Mouse (Mus musculus): Measurements from ENCODE around the gene Rgs9.

The Rgs9 gene

GRCm38 (mm10) chr11:109240126-109240525, 57.8 kb downstream of the Rgs9 start:
- no peak for DNase-seq (ENCODE audit: low spot score in 2 of 2)

DNA sequence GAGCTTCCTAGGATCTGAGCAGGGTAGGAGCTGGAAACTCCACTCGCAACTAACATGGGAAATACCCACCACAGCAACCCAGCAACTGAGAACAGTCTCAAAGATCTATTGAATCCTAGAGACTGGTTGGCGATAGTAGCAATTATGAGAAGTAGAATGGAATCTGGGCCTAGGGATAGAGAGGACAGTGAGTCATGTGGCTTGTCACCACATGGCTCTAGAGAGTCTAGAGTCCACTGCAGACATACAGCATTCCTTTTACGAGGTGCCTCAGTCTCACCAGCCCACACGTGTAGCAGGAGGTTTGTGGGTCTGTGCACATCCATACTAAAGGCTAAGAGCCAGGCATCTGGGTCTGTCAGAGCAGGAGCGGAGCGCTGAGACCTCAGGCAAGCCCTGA, 59.3 kb downstream of the Rgs9 start:
- no peak for DNase-seq (ENCODE audit: low spot score in 2 of 2)

- no peak for DNase-seq (ENCODE audit: low spot score in 2 of 2)
Measured at GRCm38 (mm10) chr11:109237796-109238195, 60.1 kb downstream of the Rgs9 start.

DNA sequence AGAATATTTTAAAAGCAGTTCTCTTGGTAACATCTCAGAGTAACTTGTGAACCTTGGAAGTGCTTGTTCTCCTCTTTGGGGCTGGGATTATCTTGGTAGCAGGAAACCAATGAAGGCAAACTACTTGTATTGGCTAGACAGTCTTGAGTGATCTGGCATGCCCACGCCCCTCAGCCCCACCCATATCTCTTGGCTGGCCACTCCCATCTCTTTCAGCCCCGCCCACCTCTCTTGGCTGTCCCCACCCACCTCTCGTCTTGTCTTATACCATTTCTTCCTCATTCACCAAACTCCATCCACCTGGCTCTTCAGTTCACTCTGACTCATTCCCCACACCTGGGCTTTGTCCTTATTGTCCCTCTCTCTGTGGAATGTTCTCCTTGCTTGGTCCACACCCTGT, 64.3 kb downstream of the Rgs9 start:
- no peak for DNase-seq (ENCODE audit: low spot score in 2 of 2)

DNA sequence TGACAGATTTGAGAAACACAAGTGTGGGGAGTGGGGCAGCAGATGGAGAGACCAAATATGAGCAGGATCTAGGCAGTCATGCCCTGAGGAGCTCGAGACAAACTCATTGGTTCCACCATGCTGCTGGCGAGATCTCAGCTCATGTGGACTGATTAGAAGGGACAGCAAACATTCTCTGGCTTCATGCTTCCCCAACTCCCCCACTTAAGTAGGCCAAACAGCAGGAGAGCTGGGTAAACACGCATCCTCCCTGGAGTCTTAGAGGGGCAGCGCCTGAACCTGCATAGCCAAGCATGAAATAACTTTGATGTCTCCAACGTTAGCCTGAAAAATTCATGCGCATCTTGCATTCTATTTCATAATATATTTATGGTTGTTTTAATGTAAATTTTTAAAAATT, 65.1 kb downstream of the Rgs9 start:
- no peak for DNase-seq (ENCODE audit: low spot score in 2 of 2)

- no peak for DNase-seq (ENCODE audit: low spot score in 2 of 2)
Measured at GRCm38 (mm10) chr11:109227139-109227538, 70.8 kb downstream of the Rgs9 start.

- no peak for DNase-seq (ENCODE audit: low spot score in 2 of 2)
Measured at GRCm38 (mm10) chr11:109221209-109222007, 76.5 kb downstream of the Rgs9 start.

DNA sequence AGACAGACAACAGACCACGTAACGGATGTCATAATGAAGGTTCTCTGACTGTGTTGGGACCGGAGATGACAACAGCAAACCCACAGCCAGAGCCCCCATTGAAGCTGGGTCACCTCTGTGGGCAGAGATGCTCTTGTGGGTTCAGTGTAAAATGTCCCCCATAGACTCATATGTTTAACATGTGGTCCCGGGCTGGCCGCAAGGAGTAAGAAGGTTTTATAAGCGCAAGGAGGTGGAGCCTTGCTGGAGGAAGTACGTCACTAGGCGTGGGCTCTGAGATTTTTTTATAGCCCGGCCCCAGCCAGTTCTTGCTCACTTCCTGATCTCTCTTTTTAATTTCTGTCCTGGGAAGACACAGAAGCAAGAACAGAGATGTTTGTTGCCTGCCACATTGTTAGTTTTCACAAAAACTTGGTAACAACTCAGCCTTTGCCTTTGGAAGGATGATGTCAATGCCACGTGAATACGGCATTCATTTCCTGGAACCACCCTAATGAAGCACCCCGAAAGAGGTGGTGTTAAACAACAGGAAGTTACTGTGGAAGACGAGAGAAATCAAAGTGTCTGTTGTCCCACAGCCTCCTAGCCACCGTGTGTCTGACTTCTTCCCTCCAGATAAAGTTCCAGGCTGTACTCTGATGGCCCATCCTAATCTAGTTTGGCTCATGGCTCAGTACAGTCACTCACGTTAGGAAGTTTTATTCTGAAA, 79.1 kb downstream of the Rgs9 start:
- no peak for DNase-seq (ENCODE audit: low spot score in 2 of 2)

GRCm38 (mm10) chr11:109217827-109218536, 79.9 kb downstream of the Rgs9 start:
- no peak for DNase-seq (ENCODE audit: low spot score in 2 of 2)

DNA sequence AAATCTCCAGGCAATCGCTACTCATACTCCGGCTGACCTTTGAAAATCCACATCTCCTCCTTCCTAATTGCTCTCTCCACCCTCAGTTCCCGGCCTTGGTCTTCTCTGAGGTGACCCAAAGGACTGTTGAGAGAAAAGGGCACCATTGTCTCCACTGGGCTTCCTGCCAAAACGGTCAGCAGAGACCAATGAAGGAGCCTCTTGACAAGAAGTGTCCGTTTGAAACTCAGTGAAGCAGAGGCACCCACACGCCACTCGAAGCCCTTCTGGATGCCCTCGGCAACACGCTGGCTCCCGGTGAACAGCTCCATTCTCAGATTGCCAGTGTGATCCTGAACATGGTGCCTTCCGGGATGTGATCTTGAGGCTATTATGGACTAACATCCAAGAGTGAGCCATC, 87.2 kb downstream of the Rgs9 start:
- no peak for DNase-seq (ENCODE audit: low spot score in 2 of 2)

DNA sequence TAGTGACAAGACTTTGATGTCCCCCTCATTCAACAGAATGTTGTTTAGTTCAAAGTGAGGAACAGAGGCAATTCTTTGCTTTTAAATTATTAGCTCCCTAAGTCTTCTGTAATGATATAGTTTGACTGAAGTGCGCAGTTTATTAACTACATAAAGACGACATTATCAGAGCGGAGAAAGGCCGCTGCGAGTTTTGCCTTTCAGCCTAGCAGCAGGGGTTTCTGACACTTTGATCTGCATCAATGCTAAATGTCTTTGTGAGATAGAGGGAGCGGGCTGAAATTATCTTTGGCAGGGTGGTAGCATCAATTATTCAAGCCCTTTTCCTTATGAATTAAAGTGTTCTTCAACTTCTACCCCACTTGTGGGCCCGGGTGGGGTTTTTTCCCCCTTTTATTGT, 87.6 kb downstream of the Rgs9 start:
- no peak for DNase-seq (ENCODE audit: low spot score in 2 of 2)

GRCm38 (mm10) chr11:109206732-109207131, 91.2 kb downstream of the Rgs9 start:
- DNase-seq (ENCODE audit: low spot score in 2 of 2) = no peak

DNA sequence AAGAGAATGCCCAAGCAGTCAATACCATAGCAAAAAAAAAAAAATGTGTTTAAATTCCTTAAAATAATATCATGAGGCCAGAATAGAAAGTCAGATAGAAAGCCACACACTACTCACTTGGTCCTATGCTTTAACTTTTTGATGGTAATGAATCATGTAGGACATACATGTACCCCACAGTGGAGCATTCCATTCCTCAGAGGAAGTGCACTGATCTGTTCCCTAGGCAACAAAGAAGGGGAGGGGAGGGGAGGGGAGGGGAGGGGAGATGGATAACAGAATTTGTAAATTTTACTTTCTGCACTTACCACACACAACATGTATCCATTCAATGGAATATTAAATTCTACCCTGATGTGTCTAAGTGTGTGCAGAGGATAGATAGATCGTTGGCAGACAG, 91.9 kb downstream of the Rgs9 start:
- no peak for DNase-seq (ENCODE audit: low spot score in 2 of 2)

DNA sequence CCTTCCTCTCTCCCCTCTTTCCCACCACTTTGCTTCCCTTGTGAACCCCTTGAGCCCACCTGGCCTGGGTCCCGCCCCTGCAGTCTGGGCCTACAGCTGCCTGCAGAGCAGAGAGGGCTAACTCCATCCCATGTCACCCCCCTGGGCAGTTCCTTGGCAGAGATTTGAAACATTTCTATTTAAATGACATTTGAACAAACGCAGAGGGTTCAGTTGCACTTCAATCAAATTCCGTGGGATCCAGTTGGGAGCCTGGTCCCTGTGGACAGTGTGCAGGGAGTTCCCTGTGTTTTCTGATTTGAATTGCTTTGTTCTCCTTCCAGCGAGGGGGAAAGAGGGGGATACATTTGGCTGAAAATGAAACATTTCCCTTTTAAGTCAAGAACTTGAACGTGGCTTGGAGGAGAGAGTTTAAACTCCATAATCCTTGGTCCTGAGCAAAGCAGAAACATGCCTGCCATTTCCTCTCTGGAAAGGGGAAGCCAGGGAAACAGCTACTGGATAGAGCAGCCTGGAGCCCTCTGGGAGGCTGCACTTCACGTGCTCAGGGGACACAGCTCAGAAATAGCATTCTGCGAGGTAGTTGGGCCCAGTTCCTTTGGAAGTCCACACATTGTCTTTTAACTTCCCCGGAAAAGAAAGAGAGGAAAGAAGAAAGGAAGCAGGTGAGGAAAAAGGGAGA, 98.2 kb downstream of the Rgs9 start:
- no peak for DNase-seq (ENCODE audit: low spot score in 2 of 2)

GRCm38 (mm10) chr11:109192673-109193557, 105.0 kb downstream of the Rgs9 start:
- peak; percentile 37 to 41 for DNase-seq (ENCODE audit: low spot score in 2 of 2)

DNA sequence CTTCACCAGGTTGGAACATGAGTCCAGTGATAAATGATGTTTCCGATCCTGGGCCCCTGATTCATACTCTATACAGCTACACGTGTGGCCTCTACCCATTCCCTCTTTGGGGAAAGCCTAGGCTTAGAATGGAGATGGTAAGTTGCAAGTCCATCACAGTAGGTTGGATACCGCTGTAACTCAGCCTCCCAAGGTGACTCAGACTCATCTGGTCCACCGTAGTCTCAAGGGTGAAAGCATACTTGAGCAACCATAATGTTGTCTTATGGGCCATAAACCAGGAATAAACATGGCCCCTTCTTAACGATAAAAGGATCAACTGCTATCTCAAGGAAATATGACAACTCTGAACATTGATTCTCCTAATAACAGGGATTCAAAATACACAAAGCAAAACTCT, 109.7 kb downstream of the Rgs9 start:
- no peak for DNase-seq (ENCODE audit: low spot score in 2 of 2)

GRCm38 (mm10) chr11:109187631-109188184, 110.2 kb downstream of the Rgs9 start:
- no peak for DNase-seq (ENCODE audit: low spot score in 2 of 2)

GRCm38 (mm10) chr11:109181118-109181517, 116.8 kb downstream of the Rgs9 start:
- no peak for DNase-seq (ENCODE audit: low spot score in 2 of 2)

DNA sequence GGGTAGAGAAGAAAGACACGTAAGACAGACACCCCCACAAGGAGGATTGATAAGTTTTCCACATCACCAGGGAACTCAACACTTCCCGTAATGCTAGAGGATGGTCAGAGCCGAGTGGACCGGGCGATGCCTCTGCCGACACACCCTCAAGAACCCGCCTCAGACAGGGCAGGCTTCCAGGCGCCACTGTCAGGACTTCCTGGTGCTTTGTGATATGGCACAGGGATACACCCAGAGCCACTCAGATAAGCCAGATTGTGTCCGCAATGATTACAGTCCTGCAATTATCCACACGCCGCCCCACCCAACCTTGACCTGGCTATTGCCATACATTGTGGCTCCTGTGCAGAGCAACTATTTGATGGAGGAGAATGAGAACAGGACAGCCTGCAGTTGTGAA, 117.6 kb downstream of the Rgs9 start:
- DNase-seq (ENCODE audit: low spot score in 2 of 2) = no peak

DNA sequence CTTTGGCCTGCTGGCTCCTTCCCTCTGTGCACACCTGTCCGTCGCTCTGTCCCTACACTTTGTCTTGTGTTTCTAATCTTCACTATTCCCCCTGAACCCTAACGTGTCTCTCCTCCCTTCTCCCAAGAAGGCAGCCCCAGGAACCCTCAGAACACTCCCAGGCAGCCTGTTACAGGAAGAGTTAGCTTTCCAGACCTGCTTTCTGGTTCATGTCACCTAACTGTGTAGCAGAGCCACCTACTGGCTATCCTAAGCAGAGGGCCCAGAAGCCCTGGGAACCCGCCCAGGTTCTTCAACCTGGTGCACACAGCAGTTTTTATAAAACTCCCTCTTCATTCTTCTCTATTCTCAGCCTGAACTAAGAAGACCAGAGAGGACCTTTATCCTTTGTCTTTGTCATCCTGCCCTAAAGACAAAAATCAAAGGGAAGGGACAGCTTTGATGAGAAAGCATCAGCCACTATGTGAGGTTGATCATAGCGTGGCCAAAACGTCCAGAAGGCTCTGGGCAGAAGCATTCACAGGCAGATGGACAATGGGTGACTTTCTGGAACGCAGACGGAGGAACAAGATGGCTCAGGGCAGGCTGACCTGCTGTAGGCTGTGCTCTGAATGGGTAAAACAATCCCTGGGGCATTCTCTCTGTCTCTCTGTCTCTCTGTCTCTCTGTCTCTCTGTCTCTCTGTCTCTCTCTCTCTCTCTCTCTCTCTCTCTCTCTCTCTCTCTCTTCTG, 119.0 kb downstream of the Rgs9 start:
- peak in 1 of 2 experiments; percentile 23 for DNase-seq (ENCODE audit: low spot score in 2 of 2)
